Comparison of ENCODE assay signal across 10 mouse cellular contexts in genomic region chr11:6417490-6417889, GRCm38 (mm10). TPM values are rescaled to one million over a fixed set of nuclear protein-coding genes. Genes with fewer than 3 reads are reported as not detected.
DNase-seq lines count a peak whose midpoint lies in the region; ATAC-seq and TF ChIP-seq lines count a peak whose summit lies in the region.
"Had no signal": no experiment of that assay in that cellular context is flagged by ENCODE, and none has a peak within 500 bp of the region (broad histone marks: within the 10 kb centered on the region; RNA-seq: fewer than 3 reads in every experiment).

No protein-coding gene starts in this region.

- TF ChIP-seq POLR2A in liver, adult 2 months (IDR thresholded peaks at IDR 0.05; ENCODE audit: extremely low read depth, insufficient read depth, low read length), result no peak
- TF ChIP-seq POLR2A in embryonic fibroblast, embryonic 13.5 days (IDR thresholded peaks at IDR 0.05; ENCODE audit: low read depth, low read length), result no peak

- H3K4me3 ChIP-seq in liver, adult 2 months (ENCODE audit: insufficient read depth, low read depth, low read length), result peak overlapping the region; percentile 19; the same call in 1 of the 2 replicates
- H3K4me3 ChIP-seq in embryonic fibroblast, embryonic 13.5 days (ENCODE audit: insufficient read depth, low read length), result peak overlapping the region; percentile 97
- peak overlapping the region; percentile 74 for H3K4me3 ChIP-seq in limb, embryonic 11.5 days (ENCODE audit: low read depth, low read length)
- peak overlapping the region; percentile 90 for H3K4me3 ChIP-seq in neural tube, embryonic 14.5 days (ENCODE audit: low read depth, low read length)

- H3K36me3 ChIP-seq in liver, adult 2 months (ENCODE audit: control insufficient read depth, insufficient read depth, low read length), result peaks cover 27% of the 10 kb centered on the region
- H3K36me3 ChIP-seq in limb, embryonic 11.5 days (ENCODE audit: control insufficient read depth, insufficient read depth, low read length), result peaks cover 12% of the 10 kb centered on the region
- peaks cover 23% of the 10 kb centered on the region for H3K36me3 ChIP-seq in neural tube, embryonic 14.5 days (ENCODE audit: control insufficient read depth, insufficient read depth, low read length)

- TF ChIP-seq CTCF in liver, adult 2 months (IDR thresholded peaks at IDR 0.05; ENCODE audit: low read depth, low read length), result no peak
- no peak for TF ChIP-seq CTCF in embryonic fibroblast, embryonic 13.5 days (IDR thresholded peaks at IDR 0.05; ENCODE audit: borderline replicate concordance, insufficient read depth, low read length)

- H3K4me2 ChIP-seq in limb, embryonic 11.5 days (ENCODE audit: low read depth, severe bottlenecking), result peak overlapping the region; percentile 83
- H3K4me2 ChIP-seq in neural tube, embryonic 14.5 days (ENCODE audit: low read depth, low read length), result peak overlapping the region; percentile 91

- H3K4me1 ChIP-seq in liver, adult 2 months (ENCODE audit: control insufficient read depth, insufficient read depth, low read length), result peaks cover 14% of the 10 kb centered on the region
- H3K4me1 ChIP-seq in embryonic fibroblast, embryonic 13.5 days (ENCODE audit: control insufficient read depth, insufficient read depth, low read length), result no peaks in the 10 kb centered on the region
- peaks cover 7% of the 10 kb centered on the region for H3K4me1 ChIP-seq in limb, embryonic 11.5 days (ENCODE audit: control insufficient read depth, insufficient read depth, low read length)
- peaks cover 16% of the 10 kb centered on the region for H3K4me1 ChIP-seq in neural tube, embryonic 14.5 days (ENCODE audit: control insufficient read depth, insufficient read depth, low read length)

- no peak for DNase-seq in liver, adult 2 months (ENCODE audit: extremely low read depth, low read depth, low spot score)
- no peak for DNase-seq in liver
- DNase-seq in limb, embryonic 11.5 days (ENCODE audit: low spot score), result no peak
- DNase-seq in testis, postnatal 10 days (ENCODE audit: low spot score), result no peak
- DNase-seq in layer of hippocampus, postnatal 25 days (ENCODE audit: extremely low spot score in 1 of 2, low spot score in 1 of 2), result no peak
- no peak for DNase-seq in left cerebral cortex, adult 8-10 months (ENCODE audit: low spot score in 2 of 2)
- DNase-seq: lung, postnatal 36 days had no signal

- ATAC-seq in limb, embryonic 11.5 days (ENCODE audit: insufficient number of reproducible peaks, low FRiP score, low TSS enrichment, low read depth), result no peak
- no peak for ATAC-seq in neural tube, embryonic 14.5 days (ENCODE audit: low read depth)
- ATAC-seq: activated CD4-positive, CD25-positive, alpha-beta regulatory T cell, adult 4 months had no signal

- H3K9ac ChIP-seq in liver, adult 2 months (ENCODE audit: low read depth, low read length), result no peak overlapping the region
- no peak overlapping the region for H3K9ac ChIP-seq in limb, embryonic 11.5 days (ENCODE audit: low read length)
- peak overlapping the region; percentile 97; the same call in 1 of the 2 replicates for H3K9ac ChIP-seq in neural tube, embryonic 14.5 days (replicated peaks; ENCODE audit: low read depth, low read length)

- peaks cover 11% of the 10 kb centered on the region for H3K79me2 ChIP-seq in liver, adult 2 months (ENCODE audit: control insufficient read depth, insufficient read depth, low read length)

- H3K27me3 ChIP-seq in liver, adult 2 months (ENCODE audit: control insufficient read depth, insufficient read depth, low read length), result no peaks in the 10 kb centered on the region
- no peaks in the 10 kb centered on the region for H3K27me3 ChIP-seq in limb, embryonic 11.5 days (ENCODE audit: control insufficient read depth, insufficient read depth, low read length)
- H3K27me3 ChIP-seq in neural tube, embryonic 14.5 days (ENCODE audit: control insufficient read depth, insufficient read depth, low read length), result no peaks in the 10 kb centered on the region

- no peak overlapping the region for H3K27ac ChIP-seq in liver, adult 2 months (replicated peaks; ENCODE audit: insufficient read depth, low read depth, low read length)
- no peak overlapping the region for H3K27ac ChIP-seq in embryonic fibroblast, embryonic 13.5 days (ENCODE audit: insufficient read depth, low read length)
- H3K27ac ChIP-seq in limb, embryonic 11.5 days (replicated peaks; ENCODE audit: low read depth, low read length), result no peak overlapping the region
- no peak overlapping the region for H3K27ac ChIP-seq in neural tube, embryonic 14.5 days (ENCODE audit: low read depth, low read length)

- no peaks in the 10 kb centered on the region for H3K9me3 ChIP-seq in limb, embryonic 11.5 days (ENCODE audit: control insufficient read depth, low read length)
- H3K9me3 ChIP-seq in neural tube, embryonic 14.5 days (ENCODE audit: control insufficient read depth, low read length), result no peaks in the 10 kb centered on the region

RNA-seq across cellular contexts. Expression of gene Ppia, which starts 2.2 kb away (rescaled TPM):
- 1,424 and 1,884 TPM in 2 replicates for total RNA-seq in liver, adult 2 months (2014; rRNA removed)
- 454 and 472 TPM in 2 replicates for polyA plus RNA-seq in liver, adult 2 months (2012; rRNA removed)
- 2,412 and 2,425 TPM in 2 replicates for polyA plus RNA-seq in embryonic fibroblast, embryonic 13.5 days (2011; ENCODE audit: insufficient read length, low read depth, missing spikeins)
- 5,871 and 5,955 TPM in 2 replicates for polyA plus RNA-seq in limb, embryonic 11.5 days (2014; fragmentation: Nextera tagmentation; extraction: Ambion mirVana)
- polyA plus RNA-seq in neural tube, embryonic 14.5 days (2014; fragmentation: Nextera tagmentation; extraction: Ambion mirVana), result 4,020 and 4,257 TPM in 2 replicates
- 1,000 to 10,000 TPM; 1,673 to 1,893 TPM for total RNA-seq in layer of hippocampus, postnatal 25 days (2021)
- total RNA-seq in left cerebral cortex, adult 8-10 months (2022), result 1,000 to 10,000 TPM; 1,587 to 1,877 (median 1,701) TPM

RNA-seq across cellular contexts. Expression of gene H2afv, which starts 26.8 kb away (rescaled TPM):
- 35.8 and 44.4 TPM in 2 replicates for total RNA-seq in liver, adult 2 months (2014; rRNA removed)
- 30.9 and 31.1 TPM in 2 replicates for polyA plus RNA-seq in liver, adult 2 months (2012; rRNA removed)
- 55.9 and 74.5 TPM in 2 replicates for polyA plus RNA-seq in embryonic fibroblast, embryonic 13.5 days (2011; ENCODE audit: insufficient read length, low read depth, missing spikeins)
- 866 and 905 TPM in 2 replicates for polyA plus RNA-seq in limb, embryonic 11.5 days (2014; fragmentation: Nextera tagmentation; extraction: Ambion mirVana)
- 188 and 234 TPM in 2 replicates for polyA plus RNA-seq in neural tube, embryonic 14.5 days (2014; fragmentation: Nextera tagmentation; extraction: Ambion mirVana)
- 10 to 100 TPM; 40.9 to 42.0 TPM for total RNA-seq in layer of hippocampus, postnatal 25 days (2021)
- total RNA-seq in left cerebral cortex, adult 8-10 months (2022), result 10 to 100 TPM; 37.9 to 41.3 (median 39.0) TPM

RNA-seq across cellular contexts. Expression of gene Zmiz2, which starts 28.6 kb away (rescaled TPM):
- total RNA-seq in liver, adult 2 months (2014; rRNA removed), result 3.0 and 4.4 TPM in 2 replicates
- 14.7 and 15.2 TPM in 2 replicates for polyA plus RNA-seq in liver, adult 2 months (2012; rRNA removed)
- polyA plus RNA-seq in embryonic fibroblast, embryonic 13.5 days (2011; ENCODE audit: insufficient read length, low read depth, missing spikeins), result 18.5 and 22.0 TPM in 2 replicates
- 11.2 and 13.5 TPM in 2 replicates for polyA plus RNA-seq in limb, embryonic 11.5 days (2014; fragmentation: Nextera tagmentation; extraction: Ambion mirVana)
- polyA plus RNA-seq in neural tube, embryonic 14.5 days (2014; fragmentation: Nextera tagmentation; extraction: Ambion mirVana), result 31.4 and 32.8 TPM in 2 replicates
- 100 to 1,000 TPM; 165 to 189 TPM for total RNA-seq in layer of hippocampus, postnatal 25 days (2021)
- 100 to 1,000 TPM; 199 to 214 (median 211) TPM for total RNA-seq in left cerebral cortex, adult 8-10 months (2022)

RNA-seq across cellular contexts. Expression of gene Purb, which starts 58.2 kb away (rescaled TPM):
- 11.2 and 12.6 TPM in 2 replicates for total RNA-seq in liver, adult 2 months (2014; rRNA removed)
- 2.5 and 2.6 TPM in 2 replicates for polyA plus RNA-seq in liver, adult 2 months (2012; rRNA removed)
- polyA plus RNA-seq in embryonic fibroblast, embryonic 13.5 days (2011; ENCODE audit: insufficient read length, low read depth, missing spikeins), result 38.7 and 43.2 TPM in 2 replicates
- 15.3 and 16.4 TPM in 2 replicates for polyA plus RNA-seq in limb, embryonic 11.5 days (2014; fragmentation: Nextera tagmentation; extraction: Ambion mirVana)
- 11.4 and 11.6 TPM in 2 replicates for polyA plus RNA-seq in neural tube, embryonic 14.5 days (2014; fragmentation: Nextera tagmentation; extraction: Ambion mirVana)
- 100 to 1,000 TPM; 253 to 270 TPM for total RNA-seq in layer of hippocampus, postnatal 25 days (2021)
- total RNA-seq in left cerebral cortex, adult 8-10 months (2022), result 100 to 1,000 TPM; 221 to 283 (median 254) TPM

Comparison
In these comparisons a context has a peak if more than half of its experiments do, and no peak if none do; other contexts are left out.
1. H3K4me3 ChIP-seq: peak in every context shown above with its lines; median percentile 97 in embryonic fibroblast, embryonic 13.5 days; 90 in neural tube, embryonic 14.5 days; 74 in limb, embryonic 11.5 days; 19 in liver, adult 2 months.